34 mouse cellular contexts compared by ENCODE assay signal in genomic region chr3:135987171-135987570, GRCm38 (mm10).
"Had no signal": no experiment of that assay in that cellular context is flagged by ENCODE, and none has a peak within 500 bp of the region (broad histone marks: within the 10 kb centered on the region; RNA-seq: fewer than 3 reads in every experiment).

No protein-coding gene starts in this region.

- H3K9me3 ChIP-seq: heart, embryonic 10.5 days; heart, embryonic 12.5 days; heart, embryonic 13.5 days; heart, embryonic 15.5 days; hindbrain, embryonic 10.5 days; hindbrain, embryonic 12.5 days; hindbrain, embryonic 13.5 days; hindbrain, embryonic 15.5 days; intestine, embryonic 15.5 days; kidney, embryonic 15.5 days had no signal

- H3K9ac ChIP-seq: heart, embryonic 12.5 days; heart, embryonic 13.5 days; heart, embryonic 15.5 days; hindbrain, embryonic 12.5 days; hindbrain, embryonic 13.5 days; hindbrain, embryonic 14.5 days; hindbrain, embryonic 15.5 days; intestine, embryonic 15.5 days; kidney, embryonic 15.5 days had no signal

- H3K36me3 ChIP-seq: heart, embryonic 10.5 days; heart, embryonic 12.5 days; heart, embryonic 13.5 days; heart, embryonic 15.5 days; hindbrain, embryonic 10.5 days; hindbrain, embryonic 12.5 days; hindbrain, embryonic 13.5 days; hindbrain, embryonic 15.5 days; intestine, embryonic 15.5 days; kidney, embryonic 15.5 days had no signal

- H3K4me1 ChIP-seq: heart, embryonic 10.5 days; heart, embryonic 12.5 days; heart, embryonic 13.5 days; heart, embryonic 15.5 days; hindbrain, embryonic 10.5 days; hindbrain, embryonic 12.5 days; hindbrain, embryonic 13.5 days; intestine, embryonic 15.5 days; kidney, embryonic 15.5 days had no signal

- H3K4me2 ChIP-seq: heart, embryonic 11.5 days; heart, embryonic 12.5 days; heart, embryonic 13.5 days; heart, embryonic 15.5 days; hindbrain, embryonic 12.5 days; hindbrain, embryonic 13.5 days; hindbrain, embryonic 14.5 days; hindbrain, embryonic 15.5 days; intestine, embryonic 15.5 days; kidney, embryonic 15.5 days had no signal

- H3K27ac ChIP-seq: heart, embryonic 10.5 days; heart, embryonic 13.5 days; heart, embryonic 15.5 days; hindbrain, embryonic 10.5 days; hindbrain, embryonic 12.5 days; hindbrain, embryonic 13.5 days; hindbrain, embryonic 14.5 days; hindbrain, embryonic 15.5 days; hindbrain, postnatal 0 days; intestine, embryonic 15.5 days; kidney, embryonic 15.5 days; kidney, postnatal 0 days had no signal

- H3K27me3 ChIP-seq: heart, embryonic 12.5 days; heart, embryonic 13.5 days; heart, embryonic 15.5 days; hindbrain, embryonic 12.5 days; hindbrain, embryonic 13.5 days; hindbrain, embryonic 15.5 days; intestine, embryonic 15.5 days; kidney, embryonic 15.5 days had no signal

- ATAC-seq: hindbrain, embryonic 16.5 days; hindbrain, postnatal 0 days; inflammation-experienced regulatory T-cells, adult 6 months; intestine, embryonic 15.5 days; intestine, embryonic 16.5 days; intestine, postnatal 0 days had no signal

- H3K4me3 ChIP-seq: heart, embryonic 10.5 days; heart, embryonic 12.5 days; heart, embryonic 13.5 days; heart, embryonic 15.5 days; hindbrain, embryonic 10.5 days; hindbrain, embryonic 12.5 days; hindbrain, embryonic 13.5 days; hindbrain, embryonic 15.5 days; intestine, embryonic 15.5 days; kidney, embryonic 15.5 days had no signal

- DNase-seq: heart, postnatal 10 days; heart, postnatal 14 days; heart, postnatal 36 days; heart, postnatal 4 days; kidney, adult 11 months; kidney, adult 18-20 months; kidney, adult 2 months; kidney, adult 8-10 months; kidney, adult 9 months; kidney, postnatal 10 days; kidney, postnatal 14 days; kidney, postnatal 25 days; kidney, postnatal 36 days; kidney, postnatal 4 days; layer of hippocampus, adult 9-11 months; layer of hippocampus, postnatal 36 days had no signal
